Mouse (Mus musculus) common myeloid progenitor, adult 5-6 weeks (primary cell): ENCODE measurements around the gene Txlna. TPM values are rescaled to one million over a fixed set of nuclear protein-coding genes. Genes with fewer than 3 reads are reported as not detected.
A peak's percentile ranks its signal among the peaks of the same experiment; 100 is the strongest.

Experiments
- ATAC-seq: replicated peaks from 2 replicates; pipeline ENCODE4 v1.8.0; 2016; ENCODE audit warnings: low read depth, mild to moderate bottlenecking, moderate TSS enrichment, inconsistent platforms; ENCODE audit not compliant: poor library complexity, severe bottlenecking
- total RNA-seq: library from RNA; stranded (forward); fragments of 200-1000, 187-1606 nt; gene quantifications from 2 replicates; pipeline ENCODE4 v1.2.3, GENCODE M21; 2017

Gene Txlna
- total RNA-seq, 1 experiment from 2014 or later: 134 TPM

GRCm38 (mm10) chr4:129600233-129601158 is 40.4 kb downstream of the Txlna start, which contains the start of the genes Eif3i and Tmem234:
Gene Eif3i, minus strand, starts transcription at chr4:129600648.
Gene Tmem234, plus strand, starts transcription at chr4:129600668.
- ATAC-seq: peak; percentile 99

DNA sequence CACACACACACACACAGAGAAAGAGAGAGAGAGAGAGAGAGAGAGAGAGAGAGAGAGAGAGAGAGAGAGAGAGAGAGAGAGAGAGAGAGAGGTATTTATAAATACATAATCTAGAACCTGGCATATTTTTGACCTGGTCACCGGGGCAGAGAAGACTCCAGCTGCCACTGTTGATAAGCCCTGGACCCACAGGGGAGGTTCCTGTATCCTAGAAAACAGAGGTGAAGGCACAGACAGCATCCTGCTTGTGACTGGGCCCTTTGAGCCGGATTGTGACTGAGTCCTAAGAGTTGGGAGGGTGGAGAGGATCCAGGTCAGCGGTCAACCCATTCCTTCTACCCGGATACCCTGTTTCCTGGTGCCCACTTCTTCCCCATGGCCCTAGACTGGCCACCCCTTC is 52.0 kb downstream of the Txlna start:
- no peak for ATAC-seq

- no peak for ATAC-seq
Measured at GRCm38 (mm10) chr4:129586943-129587342, 53.9 kb downstream of the Txlna start.

- no peak for ATAC-seq
Measured at GRCm38 (mm10) chr4:129585773-129586172, 55.1 kb downstream of the Txlna start.

DNA sequence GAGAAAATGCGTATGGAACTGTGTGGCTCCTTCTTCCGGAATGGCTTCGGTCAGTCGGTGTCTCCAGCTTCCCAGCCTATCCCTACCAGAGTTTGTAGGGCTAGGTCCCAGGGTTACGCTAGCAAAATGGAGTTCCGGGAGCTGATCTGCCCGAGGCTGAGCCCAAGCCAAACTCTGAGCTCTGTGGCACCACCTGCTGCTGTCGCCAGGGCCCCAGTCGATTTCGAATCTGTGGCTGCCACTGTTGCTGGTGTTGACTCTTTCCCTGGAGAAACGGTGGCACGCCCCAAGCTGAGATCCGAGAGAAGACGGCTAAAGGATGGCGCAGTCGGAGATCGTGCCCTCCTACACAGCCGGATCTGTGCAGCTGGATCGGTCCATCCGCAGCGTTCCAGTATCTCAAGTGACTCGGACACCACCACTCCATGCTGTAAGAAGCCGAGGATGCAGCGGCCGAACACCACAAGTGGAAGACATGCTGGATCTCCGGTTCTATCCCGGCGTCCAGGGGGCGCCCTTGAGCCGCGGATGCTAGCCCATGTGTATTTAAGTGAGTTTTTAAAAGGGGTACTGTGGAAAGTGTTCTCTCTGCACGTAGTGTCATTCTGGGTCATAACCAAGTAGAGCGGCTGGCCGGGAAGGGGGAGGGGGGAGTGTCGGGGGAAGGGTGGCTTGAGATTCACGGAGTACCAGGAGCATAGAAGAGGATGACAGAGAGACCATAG is 55.8 kb downstream of the Txlna start:
- peak; percentile 90 for ATAC-seq

- no peak for ATAC-seq
Measured at GRCm38 (mm10) chr4:129584370-129584769, 56.5 kb downstream of the Txlna start.

DNA sequence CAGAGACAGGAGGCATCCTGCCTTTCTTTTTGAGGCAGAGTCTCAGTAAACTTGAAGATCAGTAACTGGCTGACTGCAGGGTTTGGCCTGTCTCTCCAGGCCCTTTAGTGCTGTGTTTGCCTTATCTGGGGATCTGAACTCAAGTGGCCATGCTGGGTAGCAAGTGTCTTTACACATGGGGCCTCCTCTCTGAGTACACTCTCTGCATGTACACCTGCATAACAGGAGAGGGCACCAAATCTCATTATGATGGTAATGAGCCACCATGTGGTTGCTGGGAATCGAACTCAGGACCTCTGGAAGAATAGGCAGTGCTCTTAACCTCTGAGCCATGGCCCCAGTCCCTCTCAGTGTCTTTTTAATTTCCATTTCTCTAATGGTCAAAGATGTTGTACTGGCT is 58.6 kb downstream of the Txlna start:
- ATAC-seq: no peak

DNA sequence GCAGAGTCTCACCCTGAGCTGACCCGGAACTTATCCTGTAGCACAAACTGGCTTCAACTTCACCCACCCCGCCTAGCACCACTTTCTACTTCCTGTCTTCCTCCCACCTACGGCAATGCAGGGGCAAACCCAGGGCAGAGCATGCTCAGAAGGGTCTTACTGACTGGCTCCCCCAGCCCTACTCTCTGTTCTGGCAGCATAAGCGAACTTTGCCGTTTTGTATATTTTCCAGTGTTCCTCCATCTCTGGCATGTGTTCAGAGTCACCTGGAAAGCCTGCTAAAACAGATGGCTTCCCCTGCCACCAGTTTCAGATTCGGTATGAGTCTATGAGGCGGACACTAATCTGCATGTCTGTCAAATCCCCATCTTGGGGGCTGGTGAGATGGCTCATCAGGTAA is 60.5 kb downstream of the Txlna start:
- no peak for ATAC-seq

- no peak for ATAC-seq
Measured at GRCm38 (mm10) chr4:129578466-129578865, 62.4 kb downstream of the Txlna start, which contains the start of gene Fam167b. Gene Fam167b, minus strand, starts transcription at chr4:129578549.

GRCm38 (mm10) chr4:129577688-129578087 is 63.2 kb downstream of the Txlna start:
- no peak for ATAC-seq

GRCm38 (mm10) chr4:129576863-129577491 is 63.9 kb downstream of the Txlna start:
- peak; percentile 60 for ATAC-seq

Other genes starting within 250 kb of the Txlna start
- gene Zbtb8b, start 200.2 kb downstream of the Txlna start, total RNA-seq: not detected in 2 replicates
- gene Bsdc1, start 179.5 kb downstream of the Txlna start, total RNA-seq: 23.9 and 26.4 TPM in 2 replicates
- not detected in 2 replicates for gene Tssk3, start 150.0 kb downstream of the Txlna start, total RNA-seq
- gene Fam229a, start 149.9 kb downstream of the Txlna start, total RNA-seq: not detected in 2 replicates
- 80.7 and 93.1 TPM in 2 replicates for gene Marcksl1, start 127.5 kb downstream of the Txlna start, total RNA-seq
- 75.8 and 103 TPM in 2 replicates for gene Hdac1, start 98.4 kb downstream of the Txlna start, total RNA-seq
- gene Lck, start 67.4 kb downstream of the Txlna start, total RNA-seq: 8.1 and 17.5 TPM in 2 replicates
- gene Fam167b, start 62.5 kb downstream of the Txlna start, total RNA-seq: not detected in 2 replicates
- gene Eif3i, start 40.4 kb downstream of the Txlna start, total RNA-seq: 256 and 262 TPM in 2 replicates
- 82.7 and 92.3 TPM in 2 replicates for gene Tmem234, start 40.4 kb downstream of the Txlna start, total RNA-seq
- gene Dcdc2b, start 26.8 kb downstream of the Txlna start, total RNA-seq: not detected in 2 replicates
- gene Iqcc, start 22.0 kb downstream of the Txlna start, total RNA-seq: 11.1 and 17.1 TPM in 2 replicates
- gene Ccdc28b, start 17.1 kb downstream of the Txlna start, total RNA-seq: 48.6 and 59.3 TPM in 2 replicates
- gene Kpna6, start 31.7 kb upstream of the Txlna start, total RNA-seq: 21.9 and 26.2 TPM in 2 replicates
- 7.9 and 9.6 TPM in 2 replicates for gene Tmem39b, start 55.8 kb upstream of the Txlna start, total RNA-seq
- gene Khdrbs1, start 101.2 kb upstream of the Txlna start, total RNA-seq: 102 and 120 TPM in 2 replicates
- gene Ptp4a2, start 170.2 kb upstream of the Txlna start, total RNA-seq: 364 and 441 TPM in 2 replicates